In the genomic region with DNA sequence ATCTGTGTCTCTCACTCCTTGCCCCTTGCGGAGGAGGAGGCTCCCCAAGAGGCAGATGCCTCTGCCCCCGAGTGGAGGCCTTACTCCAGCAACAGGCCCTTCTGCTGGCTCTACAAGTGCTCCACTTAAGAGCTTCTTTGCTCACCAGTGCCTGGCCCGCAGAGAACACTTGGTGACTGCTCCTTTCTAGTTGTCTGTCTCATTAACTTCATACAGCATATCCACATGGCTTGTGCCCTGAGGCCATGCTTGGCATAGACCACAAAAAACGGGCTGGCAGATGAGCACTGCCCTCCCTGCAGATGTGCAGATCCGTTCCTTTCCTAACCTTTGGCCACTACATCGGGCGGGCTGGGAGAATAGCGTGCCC, we compare ENCODE assay signal across 8 mouse cellular contexts. TPM values are rescaled to one million over a fixed set of nuclear protein-coding genes. Genes with fewer than 3 reads are reported as not detected.
A peak's percentile ranks its signal among the peaks of the same experiment; 100 is the strongest.
DNase-seq lines count a peak whose midpoint lies in the region; ATAC-seq and TF ChIP-seq lines count a peak whose summit lies in the region.
"Had no signal": no experiment of that assay in that cellular context is flagged by ENCODE, and none has a peak within 500 bp of the region (broad histone marks: within the 10 kb centered on the region; RNA-seq: fewer than 3 reads in every experiment).

No protein-coding gene starts in this region.

- peaks cover 30% of the 10 kb centered on the region for H3K27me3 ChIP-seq in liver, embryonic 12.5 days (replicated peaks)
- no peaks in the 10 kb centered on the region; the same call in 1 of the 2 replicates for H3K27me3 ChIP-seq in forebrain, embryonic 11.5 days (ENCODE audit: control insufficient read depth, insufficient read depth, low read length)
- 0 out of 2 replicates have a peak, but pooled peaks cover 3% of the 10 kb centered on the region for H3K27me3 ChIP-seq in intestine, postnatal 0 days (replicated peaks; ENCODE audit: control insufficient read depth, insufficient read depth, low read length)

- TF ChIP-seq CTCF in intestine, postnatal 0 days (IDR thresholded peaks at IDR 0.05; ENCODE audit: low read depth), result no peak
- TF ChIP-seq CTCF in olfactory bulb, adult 2 months (IDR thresholded peaks at IDR 0.05; ENCODE audit: insufficient read depth, low read depth, low read length), result no peak

- H3K27ac ChIP-seq in liver, embryonic 12.5 days, result no peak overlapping the region
- H3K27ac ChIP-seq in forebrain, embryonic 11.5 days (ENCODE audit: low read depth, low read length), result no peak overlapping the region
- H3K27ac ChIP-seq in intestine, postnatal 0 days (ENCODE audit: low read depth, low read length), result no peak overlapping the region
- no peak overlapping the region for H3K27ac ChIP-seq in olfactory bulb, adult 2 months (ENCODE audit: insufficient read depth, low read depth, low read length)

- H3K4me3 ChIP-seq in liver, embryonic 12.5 days, result peak overlapping the region; percentile 47; the same call in 1 of the 2 replicates
- H3K4me3 ChIP-seq in forebrain, embryonic 11.5 days (ENCODE audit: low read depth, low read length), result peak overlapping the region; percentile 48; the same call in 1 of the 2 replicates
- no peak overlapping the region for H3K4me3 ChIP-seq in intestine, postnatal 0 days (ENCODE audit: low read depth, low read length)
- H3K4me3 ChIP-seq in olfactory bulb, adult 2 months (ENCODE audit: insufficient read depth, low read depth, low read length), result peak overlapping the region; percentile 94

- no peak for DNase-seq in liver
- no peak for DNase-seq in forebrain, embryonic 11.5 days (ENCODE audit: low spot score)
- no peak for DNase-seq in layer of hippocampus, adult 9-11 months
- DNase-seq in layer of hippocampus, adult 8-10 months (ENCODE audit: low spot score in 2 of 2), result no peak

- no peaks in the 10 kb centered on the region for H3K4me1 ChIP-seq in liver, embryonic 12.5 days
- no peaks in the 10 kb centered on the region for H3K4me1 ChIP-seq in forebrain, embryonic 11.5 days (replicated peaks; ENCODE audit: control insufficient read depth, insufficient read depth, low read length)
- no peaks in the 10 kb centered on the region for H3K4me1 ChIP-seq in intestine, postnatal 0 days (replicated peaks; ENCODE audit: control insufficient read depth, insufficient read depth, low read length)
- peaks cover 11% of the 10 kb centered on the region for H3K4me1 ChIP-seq in olfactory bulb, adult 2 months (ENCODE audit: control insufficient read depth, insufficient read depth, low read length)

- 54% methylated on average over 8 of the region's 8 CpGs for WGBS in liver, embryonic 12.5 days (ENCODE audit: insufficient replicate concordance)
- 50% methylated on average over 8 of the region's 8 CpGs for WGBS in forebrain, embryonic 11.5 days
- 58% methylated on average over 8 of the region's 8 CpGs for WGBS in intestine, postnatal 0 days
- WGBS in olfactory bulb, adult 2 months, result 60% methylated on average over 8 of the region's 8 CpGs

- no peak for ATAC-seq in liver, embryonic 12.5 days
- no peak for ATAC-seq in forebrain, embryonic 11.5 days (replicated peaks; ENCODE audit: low FRiP score)
- ATAC-seq in intestine, postnatal 0 days, result no peak

- TF ChIP-seq POLR2A in olfactory bulb, adult 2 months (IDR thresholded peaks at IDR 0.05; ENCODE audit: insufficient read depth, low read depth, low read length), result no peak

- no peak overlapping the region for H3K9ac ChIP-seq in liver, embryonic 12.5 days
- peak overlapping the region; percentile 67; the same call in 1 of the 2 replicates for H3K9ac ChIP-seq in forebrain, embryonic 11.5 days (ENCODE audit: low read length)
- no peak overlapping the region for H3K9ac ChIP-seq in intestine, postnatal 0 days (ENCODE audit: low read depth, low read length)

- no peaks in the 10 kb centered on the region for H3K36me3 ChIP-seq in liver, embryonic 12.5 days
- no peaks in the 10 kb centered on the region for H3K36me3 ChIP-seq in forebrain, embryonic 11.5 days (ENCODE audit: control insufficient read depth, insufficient read depth, low read length)
- H3K36me3 ChIP-seq in intestine, postnatal 0 days (ENCODE audit: control insufficient read depth, insufficient read depth), result no peaks in the 10 kb centered on the region

- no peaks in the 10 kb centered on the region for H3K9me3 ChIP-seq in liver, embryonic 12.5 days (replicated peaks)
- H3K9me3 ChIP-seq in forebrain, embryonic 11.5 days (ENCODE audit: control insufficient read depth, low read length), result no peaks in the 10 kb centered on the region
- no peaks in the 10 kb centered on the region for H3K9me3 ChIP-seq in intestine, postnatal 0 days (ENCODE audit: control insufficient read depth)

- peak overlapping the region; percentile 66; the same call in 1 of the 2 replicates for H3K4me2 ChIP-seq in liver, embryonic 12.5 days
- peak overlapping the region; percentile 62; the same call in 1 of the 2 replicates for H3K4me2 ChIP-seq in forebrain, embryonic 11.5 days (ENCODE audit: low read depth, low read length, severe bottlenecking)
- peak overlapping the region; percentile 81 for H3K4me2 ChIP-seq in intestine, postnatal 0 days (replicated peaks; ENCODE audit: low read depth)

RNA-seq across cellular contexts. Expression of gene 1700018G05Rik, which starts 6.2 kb away (rescaled TPM):
- polyA plus RNA-seq in liver, embryonic 12.5 days (2016; fragmentation: Nextera tagmentation; extraction: Ambion mirVana), result not detected in 2 replicates
- polyA plus RNA-seq in forebrain, embryonic 11.5 days (2014; fragmentation: Nextera tagmentation; extraction: Ambion mirVana), result not detected in 2 replicates
- polyA plus RNA-seq in intestine, postnatal 0 days (2015; fragmentation: Nextera tagmentation; extraction: Ambion mirVana), result not detected in 2 replicates
- polyA plus RNA-seq in olfactory bulb, adult 2 months (2012; ENCODE audit: insufficient read depth, insufficient read length, low replicate concordance, missing spikeins), result not detected in 2 replicates
- total RNA-seq in layer of hippocampus, adult 8-10 months (2022), result not detected
- polyA plus RNA-seq: urinary bladder, adult 2 months had no signal

RNA-seq across cellular contexts. Expression of gene 1700011M02Rik, which starts 25.7 kb away (rescaled TPM):
- polyA plus RNA-seq in liver, embryonic 12.5 days (2016; fragmentation: Nextera tagmentation; extraction: Ambion mirVana), result not detected in 2 replicates
- not detected in 2 replicates for polyA plus RNA-seq in forebrain, embryonic 11.5 days (2014; fragmentation: Nextera tagmentation; extraction: Ambion mirVana)
- not detected in 2 replicates for polyA plus RNA-seq in intestine, postnatal 0 days (2015; fragmentation: Nextera tagmentation; extraction: Ambion mirVana)
- polyA plus RNA-seq in olfactory bulb, adult 2 months (2012; ENCODE audit: insufficient read depth, insufficient read length, low replicate concordance, missing spikeins), result not detected in 2 replicates
- total RNA-seq in layer of hippocampus, adult 8-10 months (2022), result not detected
- polyA plus RNA-seq: urinary bladder, adult 2 months had no signal

RNA-seq across cellular contexts. Expression of gene Dmrtc1a, which starts 25.9 kb away (rescaled TPM):
- polyA plus RNA-seq in liver, embryonic 12.5 days (2016; fragmentation: Nextera tagmentation; extraction: Ambion mirVana), result 0.17 TPM in 1 of 2 replicates, not detected in the other
- 0.32 and 0.40 TPM in 2 replicates for polyA plus RNA-seq in forebrain, embryonic 11.5 days (2014; fragmentation: Nextera tagmentation; extraction: Ambion mirVana)
- 0.34 and 0.69 TPM in 2 replicates for polyA plus RNA-seq in intestine, postnatal 0 days (2015; fragmentation: Nextera tagmentation; extraction: Ambion mirVana)
- polyA plus RNA-seq in olfactory bulb, adult 2 months (2012; ENCODE audit: insufficient read depth, insufficient read length, low replicate concordance, missing spikeins), result not detected in 2 replicates
- total RNA-seq in layer of hippocampus, adult 8-10 months (2022), result 1 to 10 TPM; 6.2 to 7.4 (median 6.8) TPM
